Mouse (Mus musculus): Measurements from ENCODE around the gene Trim7.
"Not testable (repeated sequence)": the region's sequence is repeated elsewhere in the genome, so short reads cannot be mapped to it uniquely, and the experiment has no call there.

The Trim7 gene

DNA sequence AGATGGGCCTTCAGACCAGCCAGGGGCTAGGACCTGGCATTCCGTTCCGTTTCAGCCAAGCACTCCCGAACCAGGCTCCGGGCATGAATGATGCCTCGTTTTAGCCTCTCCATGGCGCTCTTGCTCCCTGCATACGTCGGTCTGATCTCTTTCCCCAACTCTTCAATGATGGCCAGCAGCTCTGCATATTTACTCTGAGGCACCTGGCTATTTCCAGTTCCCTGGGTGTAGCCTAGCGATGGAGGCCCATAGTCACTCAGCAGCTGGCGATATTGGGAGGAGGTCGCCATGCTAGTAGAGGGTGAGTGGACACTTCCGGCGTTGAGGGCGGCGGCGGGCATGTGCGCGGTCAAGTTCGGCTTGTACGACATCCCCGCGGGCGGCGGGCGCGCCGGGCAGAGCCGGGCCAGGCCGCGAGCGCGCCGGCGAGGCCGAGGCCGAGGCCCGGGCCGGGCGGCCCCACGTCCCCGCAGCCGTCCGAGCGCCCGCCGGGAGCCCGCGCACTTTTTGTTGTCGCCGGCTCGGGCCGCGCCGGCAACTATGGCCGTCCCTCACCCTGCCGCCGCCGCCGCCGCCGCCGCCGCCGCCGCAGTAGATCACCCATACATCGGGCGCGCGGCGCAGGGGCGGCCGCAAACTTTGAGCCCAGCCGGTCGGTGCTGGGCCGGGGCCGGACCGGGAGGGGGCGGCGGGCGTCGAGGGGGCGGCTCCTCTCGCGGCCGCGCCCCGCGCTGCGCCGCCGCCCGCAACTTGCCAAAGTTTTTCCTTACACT lies at the start of gene Trim7, which contains the start of gene Gm12184:
Gene Trim7, plus strand, starts transcription at position 162 of the 773 bp plus-strand sequence.
Gene Gm12184, minus strand, starts transcription at position 677 of the 773 bp plus-strand sequence.
- peak; percentile 41 for DNase-seq

GRCm38 (mm10) chr11:48776664-48777063 lies 49.3 kb upstream of the Trim7 start:
- no peak for DNase-seq

GRCm38 (mm10) chr11:48777303-48777702 lies 48.6 kb upstream of the Trim7 start:
- DNase-seq: no peak

- peak; percentile 78 for DNase-seq
These were observed 46.5 kb upstream of the Trim7 start for GRCm38 (mm10) chr11:48779450-48779849.

DNA sequence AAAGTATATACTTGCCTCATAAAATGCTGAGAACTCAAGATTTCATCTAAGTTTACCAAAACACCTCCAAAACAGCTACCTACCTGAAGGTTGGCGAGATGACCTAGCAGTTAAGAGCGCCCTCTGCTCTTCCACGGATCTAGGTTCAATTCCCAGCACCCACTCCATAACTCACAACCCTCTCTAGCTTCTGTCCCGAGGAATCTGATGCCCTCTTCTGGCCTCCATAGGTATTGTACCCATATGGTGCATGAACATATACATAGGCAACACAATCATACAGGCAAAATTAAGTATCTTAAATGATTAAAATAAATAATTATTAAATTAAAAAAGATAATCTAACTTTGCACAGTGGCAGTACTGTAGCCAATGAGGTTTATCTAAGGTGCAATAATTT lies 43.7 kb upstream of the Trim7 start:
- no peak for DNase-seq

GRCm38 (mm10) chr11:48787455-48788211 lies 38.3 kb upstream of the Trim7 start:
- DNase-seq: peak; percentile 85

DNA sequence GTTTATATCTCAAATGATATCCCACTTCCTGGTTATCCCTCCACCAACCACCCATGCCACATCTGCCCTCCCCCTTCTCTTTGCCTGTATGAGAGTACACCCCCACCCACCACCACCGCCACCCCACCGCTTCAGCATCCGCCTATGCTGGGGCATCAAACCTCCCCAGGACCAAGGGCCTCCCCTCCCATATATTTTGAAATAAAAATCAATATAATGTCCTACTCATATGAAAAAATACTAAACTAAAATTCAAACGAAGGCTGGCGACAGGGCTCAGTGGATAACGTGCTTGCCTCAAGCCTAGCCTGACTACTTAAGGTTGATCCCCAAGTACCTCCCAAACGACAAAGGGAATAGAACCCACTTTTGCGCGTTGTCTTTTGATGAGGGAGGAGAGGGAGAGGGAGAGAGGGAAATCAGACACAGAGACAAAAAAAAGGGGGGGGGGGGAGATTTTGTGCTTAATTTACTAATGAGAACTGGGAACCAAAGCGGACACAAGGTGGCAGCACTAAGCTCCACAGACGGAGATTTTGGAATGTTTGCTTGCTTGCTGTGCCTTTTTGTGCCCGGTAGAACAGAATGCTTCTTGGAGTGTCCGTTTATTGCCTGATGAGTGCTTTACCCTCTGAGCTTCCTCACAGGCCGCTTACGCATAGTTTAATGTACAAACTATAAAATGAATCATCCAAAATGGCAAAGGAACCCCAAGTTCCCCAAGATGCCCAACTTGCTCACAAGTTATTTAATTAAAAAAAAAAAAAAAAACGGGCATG lies 37.4 kb upstream of the Trim7 start:
- DNase-seq: peak; percentile 96

GRCm38 (mm10) chr11:48789215-48789614 lies 36.7 kb upstream of the Trim7 start:
- no peak for DNase-seq

GRCm38 (mm10) chr11:48789973-48790823 lies 35.7 kb upstream of the Trim7 start:
- peak; percentile 96 for DNase-seq

- DNase-seq: no peak
These were observed 35.0 kb upstream of the Trim7 start for GRCm38 (mm10) chr11:48790946-48791345.

GRCm38 (mm10) chr11:48791894-48792293 lies 34.0 kb upstream of the Trim7 start:
- not testable (repeated sequence) for DNase-seq

DNA sequence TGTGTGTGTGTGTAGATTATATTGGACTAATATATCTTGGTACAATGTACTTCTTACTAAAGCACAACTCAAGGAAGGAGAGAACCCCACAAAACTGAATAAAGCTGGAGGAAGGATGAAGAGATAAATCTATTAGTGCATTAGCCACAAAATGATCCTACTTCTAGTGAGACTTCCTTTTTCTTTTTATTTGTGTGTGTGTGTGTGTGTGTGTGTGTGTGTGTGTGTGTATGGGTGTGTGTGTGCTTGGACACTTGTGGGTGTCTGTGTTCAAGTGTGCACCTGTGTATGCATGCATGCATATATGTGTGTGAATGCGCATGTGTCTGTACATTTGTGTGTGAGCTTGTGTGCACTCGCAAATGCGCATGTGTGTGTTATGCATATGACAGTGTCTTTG lies 32.8 kb upstream of the Trim7 start:
- DNase-seq: no peak

DNA sequence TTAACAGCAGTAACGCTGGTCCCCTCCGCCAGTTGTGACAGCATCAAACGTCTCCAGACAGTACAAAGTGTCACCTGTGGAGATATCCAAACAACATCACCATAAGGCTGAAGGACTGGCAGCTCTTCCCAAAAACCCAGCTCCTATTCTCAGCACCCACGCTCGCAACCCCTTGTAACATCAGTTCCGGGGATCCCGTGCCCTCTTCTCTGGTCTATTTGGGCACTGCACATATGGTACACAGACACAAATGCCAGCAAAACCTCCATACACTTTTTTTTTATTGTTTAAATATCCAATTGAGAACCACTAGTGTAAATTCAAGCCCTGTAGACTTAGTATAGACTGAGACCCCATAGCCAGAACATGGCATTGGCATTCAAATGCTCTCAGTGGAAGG lies 30.7 kb upstream of the Trim7 start:
- DNase-seq: peak; percentile 52

GRCm38 (mm10) chr11:48796290-48796689 lies 29.6 kb upstream of the Trim7 start:
- DNase-seq: no peak

DNA sequence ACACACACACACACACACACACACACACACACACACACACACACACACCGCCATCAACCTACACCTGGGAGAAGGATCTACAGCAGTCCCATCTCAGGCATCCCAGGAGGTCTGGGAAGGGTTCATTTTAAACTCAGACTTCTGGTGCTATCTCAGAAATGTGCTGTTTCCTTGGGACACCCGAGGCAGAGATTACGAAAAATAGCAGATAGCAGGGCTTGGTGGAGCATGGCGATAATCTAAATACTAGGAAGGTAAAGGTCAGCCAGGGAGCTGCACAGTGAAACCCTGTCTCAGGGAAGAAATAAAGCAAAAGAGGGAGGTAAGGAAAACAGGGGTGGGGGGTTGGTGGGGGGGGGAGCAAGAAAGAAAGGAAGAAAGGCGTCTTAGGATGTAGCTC lies 28.7 kb upstream of the Trim7 start:
- no peak for DNase-seq

DNA sequence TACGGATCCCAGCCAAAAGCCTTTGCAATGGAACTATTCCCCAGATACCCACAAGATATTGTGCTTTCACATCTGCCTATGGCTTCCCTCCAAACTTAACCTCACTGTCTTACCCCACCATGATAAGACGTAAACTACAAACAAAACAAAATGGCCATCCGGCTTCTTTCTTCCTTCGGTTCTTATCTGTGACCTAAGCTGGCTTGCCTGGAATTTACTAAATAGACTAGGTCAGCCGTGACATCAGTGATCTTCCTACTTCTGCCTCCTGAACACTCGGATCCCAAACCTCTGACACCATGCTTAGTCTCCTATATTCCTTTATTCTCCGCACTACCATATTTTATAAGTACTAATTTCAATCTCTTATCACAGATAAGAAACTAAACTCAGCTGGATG lies 27.6 kb upstream of the Trim7 start:
- DNase-seq: no peak

- no peak for DNase-seq
These were observed 26.7 kb upstream of the Trim7 start for GRCm38 (mm10) chr11:48798984-48799920.

DNA sequence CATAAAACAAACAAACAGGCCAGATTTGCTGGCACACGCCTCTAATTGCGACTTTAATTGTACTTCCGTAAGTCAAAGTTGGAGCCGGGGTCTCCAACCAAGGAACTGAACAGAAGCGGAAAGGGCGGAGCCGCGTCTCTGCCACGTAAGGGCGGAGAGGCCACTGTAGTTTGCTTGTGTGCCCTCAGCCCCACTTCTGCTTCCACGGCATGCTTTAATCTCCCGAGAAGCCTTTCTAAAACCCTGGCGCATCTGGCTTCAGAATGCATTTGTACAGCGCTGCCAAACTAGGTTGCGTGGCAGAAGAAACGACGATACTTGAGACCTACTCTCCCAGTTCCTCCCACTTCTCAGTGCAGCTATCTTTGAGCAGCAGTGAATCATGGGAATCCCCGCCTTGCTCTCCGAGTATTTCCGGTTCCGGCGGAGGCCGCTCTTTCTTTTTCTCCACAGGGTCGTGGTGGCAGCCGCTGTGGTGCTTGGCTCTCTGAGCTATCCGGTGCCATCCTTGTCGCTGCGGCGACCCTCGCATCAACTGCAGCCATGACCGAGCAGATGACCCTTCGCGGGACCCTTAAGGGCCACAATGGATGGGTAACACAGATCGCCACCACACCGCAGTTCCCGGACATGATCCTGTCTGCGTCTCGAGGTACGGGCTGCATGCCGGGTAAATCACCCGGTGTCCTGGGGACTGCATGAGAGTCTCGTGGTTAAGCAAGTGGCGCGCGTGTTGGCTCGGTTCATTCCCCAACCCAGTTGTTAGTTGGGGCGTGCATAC lies 25.8 kb upstream of the Trim7 start, which contains the start of gene Rack1:
Gene Rack1, plus strand, starts transcription at position 412 of the 781 bp plus-strand sequence.
- DNase-seq: peak; percentile 94

- DNase-seq: no peak
These were observed 23.8 kb upstream of the Trim7 start for GRCm38 (mm10) chr11:48801831-48802772.
